Mouse (Mus musculus) stomach, postnatal 0 days (tissue): Measurements from ENCODE around the gene Mecom.

Source experiments
- CTCF ChIP-seq: IDR thresholded peaks from 2 replicates; pipeline ENCODE4 v1.5.1; 2016; ENCODE audit warnings: antibody characterized with exemption, low read depth, mild to moderate bottlenecking, moderate library complexity
- EP300 ChIP-seq: optimal IDR thresholded peaks from 2 replicates; pipeline ENCODE3; 2016; ENCODE audit warnings: antibody characterized with exemption

DNA sequence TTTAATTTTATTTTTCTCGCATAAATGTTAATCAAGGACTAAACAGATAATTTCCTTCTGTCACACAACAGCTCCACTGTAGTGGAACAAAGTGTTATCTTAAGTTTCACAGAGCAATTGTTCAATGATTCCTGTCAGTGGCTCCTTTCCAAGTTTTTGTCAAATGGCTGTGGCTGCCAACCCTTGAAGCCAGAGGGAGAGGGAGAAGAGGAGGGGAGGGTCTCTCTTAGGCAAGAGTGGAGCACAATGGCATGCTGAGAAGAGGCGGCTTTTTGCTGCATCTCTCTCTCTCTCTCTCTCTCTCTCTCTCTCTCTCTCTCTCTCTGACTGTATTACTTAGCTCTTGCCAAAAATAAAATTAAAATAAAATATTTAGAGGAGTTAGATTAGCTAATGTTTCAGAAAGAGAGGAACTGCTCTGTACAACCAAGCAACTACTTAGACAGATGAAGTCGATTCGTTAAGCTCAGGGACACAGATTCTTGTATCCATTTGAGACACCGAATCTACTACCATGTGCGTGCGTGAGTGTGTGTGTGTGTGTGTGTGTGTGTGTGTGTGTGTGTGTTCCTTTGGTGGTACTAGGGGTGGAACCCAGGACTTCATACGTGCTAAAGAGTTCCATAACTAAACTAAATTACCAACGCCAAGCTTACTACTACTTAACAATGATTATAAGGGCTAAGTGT is 86.8 kb downstream of the Mecom start:
- no peak for TF ChIP-seq CTCF
- TF ChIP-seq EP300: no peak
